Mouse (Mus musculus): ENCODE results near the gene Spx.

The Spx gene

DNA sequence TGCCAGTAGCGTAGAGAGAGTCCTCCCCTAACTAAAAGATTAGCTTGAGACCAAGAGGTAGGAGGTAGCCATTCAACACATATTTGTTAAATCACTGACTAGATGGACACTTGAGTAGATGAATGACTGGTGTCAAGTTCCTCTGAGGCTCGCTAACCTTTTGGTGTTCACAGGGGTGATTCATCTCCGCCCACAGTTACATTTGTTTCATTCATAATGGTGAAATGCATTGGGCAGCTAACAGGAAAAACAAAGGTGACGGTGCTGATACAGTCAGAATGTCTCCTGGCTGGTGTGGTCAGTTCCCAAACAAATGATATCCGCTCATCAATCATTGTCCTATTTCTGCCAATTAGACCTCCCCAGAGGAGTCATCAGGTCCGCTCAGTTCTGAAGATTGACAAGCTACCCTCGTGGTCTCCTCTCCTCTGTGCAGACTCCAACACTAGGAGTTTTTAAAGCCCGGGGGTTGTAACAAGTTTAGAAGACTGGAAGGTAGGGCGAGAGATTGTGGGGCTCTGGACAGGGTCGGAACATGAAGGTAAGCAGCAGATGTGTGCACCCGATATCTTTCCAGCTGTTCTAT, at the start of gene Spx:
TSS of gene Spx (plus strand) at position 536 of the 586 bp plus-strand sequence.
- DNase-seq (ENCODE audit: low read depth, low spot score): no peak

DNA sequence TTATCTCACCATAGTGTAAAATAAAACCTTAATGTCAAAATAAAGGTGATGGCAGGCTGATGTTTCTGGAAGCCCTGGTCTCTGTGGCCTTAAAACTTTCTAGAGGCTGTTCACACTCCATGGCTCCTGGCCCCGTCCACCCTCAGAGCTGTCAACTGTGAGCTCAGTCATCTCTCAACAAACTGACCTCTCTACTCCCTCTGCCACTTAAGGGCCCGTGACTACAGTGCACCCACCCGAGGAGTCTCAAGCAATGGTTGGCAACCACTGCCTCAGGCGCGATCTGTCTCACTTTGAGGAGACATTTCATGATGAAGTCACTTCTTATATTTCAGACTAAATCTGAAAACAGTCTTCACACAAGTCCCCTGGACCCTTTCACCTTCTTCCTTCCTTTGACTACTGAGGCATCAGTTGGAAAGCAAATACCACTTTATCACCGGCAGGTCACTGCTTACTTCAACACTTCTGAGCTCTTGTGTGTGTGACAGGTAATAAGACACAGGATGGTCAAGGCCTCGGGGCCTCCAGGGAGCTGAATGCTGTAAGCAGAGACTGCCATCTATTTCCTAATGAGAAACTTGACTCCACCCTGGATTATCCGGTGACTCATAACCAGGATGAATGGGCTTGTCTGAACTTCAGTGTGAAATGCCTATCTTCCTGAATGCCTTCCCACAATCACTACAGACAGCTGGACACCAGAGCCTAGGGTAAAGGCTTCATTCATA, 47.3 kb upstream of the Spx start:
- DNase-seq (ENCODE audit: low read depth, low spot score): no peak

DNA sequence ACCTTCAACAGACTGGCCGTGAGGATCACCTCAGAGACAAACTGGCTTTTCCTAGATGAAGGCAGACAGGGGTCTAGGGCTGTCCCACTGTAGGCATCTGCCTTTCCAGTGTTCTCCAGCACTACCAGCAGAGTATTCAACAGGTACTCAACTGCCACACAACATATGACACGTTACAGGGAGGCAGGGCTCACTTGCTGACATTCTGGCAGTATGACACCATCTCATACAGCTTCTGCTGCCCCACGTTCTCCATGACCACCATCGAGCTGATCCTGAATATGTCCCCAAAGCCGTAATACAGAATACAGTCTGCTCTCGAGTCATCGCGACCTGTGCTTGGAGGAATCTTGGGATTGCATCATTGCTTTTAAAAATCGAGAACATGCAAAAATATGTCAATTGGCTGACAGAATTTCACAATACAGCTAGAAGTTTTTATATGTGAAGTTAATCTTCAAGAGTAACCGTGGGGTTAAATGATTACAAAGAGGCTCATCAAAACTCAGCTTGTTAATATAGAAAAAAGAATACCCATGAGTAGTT, 46.7 kb upstream of the Spx start:
- DNase-seq (ENCODE audit: low read depth, low spot score): no peak

DNA sequence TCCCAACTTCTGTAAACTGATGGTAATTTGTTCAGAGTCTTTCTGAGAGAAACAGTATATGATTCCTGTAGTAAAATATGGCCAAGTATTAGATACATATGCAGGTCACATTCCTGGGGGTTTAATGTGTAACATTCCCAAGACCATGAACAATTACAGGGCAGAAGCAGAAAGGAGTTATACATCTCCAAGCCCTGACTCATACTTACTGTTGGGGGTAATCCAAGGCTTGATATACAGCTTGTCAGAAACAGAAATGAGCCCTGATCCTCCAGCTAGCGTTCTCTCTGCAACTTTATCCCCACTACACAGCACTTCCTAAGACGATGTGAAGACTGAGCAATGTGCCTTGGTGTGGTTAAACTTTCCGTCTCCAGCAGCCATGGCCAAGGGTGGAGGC, 45.7 kb upstream of the Spx start:
- no peak for DNase-seq (ENCODE audit: low read depth, low spot score)

DNA sequence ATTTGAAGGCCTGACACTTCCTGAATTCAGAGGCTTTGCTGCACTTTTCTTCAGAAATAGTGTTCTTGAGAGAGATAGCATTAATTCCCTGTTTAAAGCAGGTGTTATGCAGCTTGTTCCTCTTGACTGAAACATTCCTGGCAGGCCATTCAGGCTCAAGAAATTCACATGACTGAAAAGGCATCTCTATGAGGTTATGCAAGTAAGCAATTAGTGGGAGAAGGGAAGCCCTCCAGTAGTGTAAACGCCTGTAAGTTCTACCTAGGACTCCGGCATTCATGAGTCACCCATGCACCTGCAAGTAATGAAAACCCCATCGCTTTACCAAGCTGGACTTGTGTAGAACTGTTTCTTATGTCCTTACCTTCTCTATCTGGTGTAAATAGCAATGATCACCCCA, 43.7 kb upstream of the Spx start:
- no peak for DNase-seq (ENCODE audit: low read depth, low spot score)

DNA sequence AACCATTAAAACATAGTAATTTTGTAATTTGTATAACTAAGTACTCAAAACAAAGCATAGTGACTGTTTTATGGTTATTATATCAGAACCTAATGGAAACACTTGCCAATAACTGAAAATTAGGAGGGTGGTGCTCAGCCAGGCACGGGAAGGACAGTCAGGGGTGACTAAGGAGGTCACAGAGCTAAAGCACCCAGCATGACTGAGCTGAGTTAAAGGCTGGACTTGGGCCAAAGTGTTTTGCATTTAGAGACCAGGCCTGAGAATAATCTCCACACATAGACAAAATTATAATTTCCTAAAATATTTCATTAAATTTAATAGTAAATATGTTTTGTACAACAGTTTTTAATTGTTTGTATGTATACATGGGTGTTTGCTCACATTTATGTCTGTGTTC, 36.2 kb upstream of the Spx start:
- DNase-seq (ENCODE audit: low read depth, low spot score): no peak

DNA sequence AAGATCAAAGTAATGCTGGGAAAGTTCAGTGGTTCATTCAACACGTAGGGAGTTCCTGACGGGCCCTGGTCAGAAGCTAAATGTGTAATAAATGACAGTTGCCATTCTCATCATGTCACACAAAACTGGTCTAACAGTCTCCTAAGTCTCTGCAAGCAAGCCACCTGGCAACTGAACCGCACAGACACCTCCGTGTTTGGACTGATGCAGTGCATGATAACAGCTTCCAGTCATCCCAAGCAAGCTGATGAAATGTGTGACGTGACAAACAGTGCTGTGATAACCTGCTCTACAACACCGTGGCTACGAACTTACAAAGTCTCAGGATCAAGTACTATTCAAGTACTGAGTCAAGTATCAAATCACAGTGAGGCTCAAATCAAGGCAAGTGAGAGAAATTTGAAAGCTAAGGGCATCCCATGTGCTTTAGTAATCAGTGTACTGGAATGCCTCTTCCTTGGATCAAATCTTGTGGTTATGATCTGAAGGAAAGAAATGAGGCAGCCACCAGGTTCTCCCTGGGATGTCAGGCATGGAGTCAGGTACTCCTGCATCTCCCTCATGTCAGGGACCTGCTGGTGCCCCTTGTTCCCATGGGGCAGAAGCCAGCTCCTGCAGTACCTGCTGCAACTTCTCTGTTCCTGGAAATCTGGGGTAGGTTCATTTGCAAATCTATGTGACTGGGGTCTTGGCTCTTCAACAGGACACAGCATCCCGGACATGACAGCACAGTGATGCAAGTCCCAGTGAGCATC, 34.5 kb upstream of the Spx start:
- no peak for DNase-seq (ENCODE audit: low read depth, low spot score)

DNA sequence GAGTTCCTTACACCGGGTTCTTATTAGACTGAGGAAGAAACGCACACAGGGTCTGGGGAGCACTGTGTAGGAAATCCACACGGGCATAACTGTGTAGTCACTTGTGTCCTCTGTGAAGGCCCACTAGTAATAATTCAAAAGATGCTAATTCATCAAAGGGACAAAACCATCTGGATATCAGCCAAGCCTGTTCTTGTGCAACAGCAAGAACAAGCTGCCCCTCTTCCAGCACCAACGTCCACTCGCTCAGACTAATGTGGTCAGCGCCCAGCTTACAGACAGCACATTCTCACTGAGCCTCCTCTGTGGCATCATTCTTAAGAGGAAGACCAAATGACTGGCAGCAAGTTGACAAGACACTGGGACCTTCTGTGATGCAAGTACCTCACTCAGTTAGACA, 33.3 kb upstream of the Spx start:
- no peak for DNase-seq (ENCODE audit: low read depth, low spot score)

DNA sequence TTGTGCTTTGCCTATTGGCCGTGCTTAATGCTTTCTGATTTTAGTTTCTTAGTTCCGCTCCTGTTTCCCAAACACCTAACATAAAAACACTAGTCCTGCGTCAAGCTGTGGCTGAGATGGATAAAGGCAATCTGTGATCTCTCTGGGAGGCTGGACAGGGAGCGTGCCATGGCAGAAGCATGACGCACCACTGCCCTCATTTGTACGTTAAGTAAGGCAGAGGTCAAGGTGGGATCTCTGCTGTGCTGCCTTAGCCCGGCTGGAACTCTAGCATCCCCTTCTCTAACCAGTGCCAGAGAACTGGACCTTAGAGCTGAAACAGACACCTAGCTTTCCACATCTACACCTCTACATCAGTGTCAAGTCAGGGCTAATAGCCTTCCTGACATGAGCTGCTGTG, 31.6 kb upstream of the Spx start:
- DNase-seq (ENCODE audit: low read depth, low spot score): no peak

DNA sequence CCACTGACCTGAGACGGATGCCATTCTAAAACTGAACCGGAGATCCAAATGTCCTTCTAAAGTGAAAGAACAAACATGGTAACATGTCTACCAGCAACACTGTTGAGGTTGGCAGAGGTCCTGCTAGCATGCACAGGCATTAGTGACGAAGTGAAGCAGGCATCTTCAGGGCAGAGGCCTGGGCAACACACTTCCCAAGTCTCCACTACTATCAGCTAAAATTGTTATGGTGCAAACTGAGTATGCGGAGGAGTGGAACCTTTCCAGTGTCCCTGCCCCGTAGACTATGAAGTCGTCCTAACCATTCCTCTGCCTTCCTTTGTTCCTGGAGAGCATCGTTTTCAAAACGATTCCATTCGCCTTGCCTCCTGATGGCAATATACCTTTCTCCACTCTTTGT, 28.7 kb upstream of the Spx start:
- no peak for DNase-seq (ENCODE audit: low read depth, low spot score)

DNA sequence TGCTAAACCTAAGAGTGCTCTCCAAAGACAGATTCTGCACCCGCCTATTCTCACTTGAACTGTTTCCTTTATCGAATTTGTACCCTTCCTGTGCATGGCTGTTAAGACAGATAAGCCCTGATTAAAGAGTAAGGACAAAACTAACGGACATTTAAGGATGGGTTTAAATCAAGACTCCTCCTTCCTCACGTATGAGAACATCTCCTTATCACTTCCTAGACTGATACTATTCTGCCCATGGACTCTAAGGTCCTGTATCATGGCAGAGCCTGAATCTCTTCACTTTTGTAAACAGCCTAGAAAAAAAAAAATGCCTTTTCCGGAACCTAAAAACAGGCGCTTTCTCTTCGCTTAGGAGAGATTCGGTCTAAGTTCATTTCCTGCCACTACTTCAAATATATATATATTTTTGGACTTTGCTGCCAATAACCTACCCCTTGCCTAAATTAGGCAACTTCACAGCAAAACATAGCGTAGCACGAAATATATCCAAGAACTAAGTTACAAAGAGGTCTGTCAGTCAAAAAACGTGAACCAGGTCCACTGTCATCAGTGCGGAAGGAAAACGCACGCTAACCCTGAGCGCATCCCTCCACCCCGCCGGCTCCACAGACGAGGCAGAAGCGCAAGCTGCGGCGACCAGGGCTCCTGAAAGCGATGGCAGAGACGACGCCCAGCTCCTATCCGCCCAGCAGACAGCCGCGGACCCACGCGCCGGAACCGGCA, 26.8 kb upstream of the Spx start:
- DNase-seq (ENCODE audit: low read depth, low spot score): no peak

DNA sequence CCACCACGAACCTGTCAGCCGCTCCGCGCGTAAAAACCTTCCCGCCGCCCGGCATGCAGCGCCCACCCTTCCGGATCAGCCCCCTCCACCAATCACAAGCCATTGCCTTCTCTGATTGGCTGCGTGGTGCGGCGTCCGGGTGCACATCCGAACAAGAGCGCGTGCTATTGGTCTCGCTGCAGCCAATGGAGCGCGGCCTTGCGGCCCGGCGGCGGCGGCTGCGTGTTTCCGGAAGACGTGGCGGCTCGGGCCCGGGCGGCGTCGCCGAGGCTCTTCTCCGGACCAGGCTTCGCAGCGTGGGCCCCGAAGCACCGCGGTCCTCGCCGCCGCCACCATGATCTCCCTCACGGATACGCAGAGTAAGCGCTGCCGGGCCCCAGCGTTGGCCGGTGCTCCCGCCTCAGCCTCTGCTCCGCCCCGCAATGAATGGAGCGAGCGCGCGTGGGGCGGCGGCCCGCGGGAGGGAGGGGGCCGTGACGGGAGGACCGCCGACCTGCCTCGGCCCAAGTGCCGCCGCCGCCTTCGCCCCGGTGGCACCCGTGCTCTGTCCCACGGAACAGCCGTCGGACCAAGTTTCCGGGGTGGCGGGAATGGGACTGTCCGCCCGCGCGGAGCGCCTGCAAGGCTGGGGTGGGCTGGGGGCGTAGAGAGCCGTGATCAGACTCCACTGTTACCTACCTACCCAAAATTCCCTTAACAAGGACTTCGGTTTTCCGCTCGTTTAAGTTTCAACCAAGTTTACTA, 26.1 kb upstream of the Spx start, which contains the start of the genes Recql and Golt1b:
TSS of gene Recql (minus strand) at position 77 of the 744 bp plus-strand sequence.
TSS of gene Golt1b (plus strand) at position 211 of the 744 bp plus-strand sequence.
- DNase-seq (ENCODE audit: low read depth, low spot score): peak; percentile 91

DNA sequence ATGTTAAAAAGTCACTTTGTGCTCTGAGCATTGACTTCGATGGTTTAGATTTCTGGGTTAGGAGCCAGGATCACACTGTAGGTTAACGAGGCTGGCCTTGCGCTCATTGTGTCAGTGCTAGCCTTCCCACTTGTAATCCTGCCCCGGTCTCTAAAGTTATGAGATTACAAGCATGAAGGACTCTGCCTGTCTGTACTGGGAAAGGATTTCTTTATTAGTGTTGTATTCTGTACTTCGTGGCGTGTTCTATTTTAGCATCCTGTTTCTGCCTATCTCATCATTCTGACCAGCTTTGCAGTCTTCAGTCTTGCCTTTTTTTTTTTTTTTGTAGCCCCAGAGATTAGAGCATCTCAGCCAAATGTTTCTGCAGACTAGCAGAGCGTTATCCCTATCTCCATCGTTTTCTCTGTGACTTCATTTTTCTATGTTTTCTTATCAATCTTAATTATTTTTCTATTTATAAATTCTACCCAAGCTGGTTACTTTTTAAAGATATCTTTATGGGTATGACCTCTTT, 25.4 kb upstream of the Spx start:
- DNase-seq (ENCODE audit: low read depth, low spot score): no peak

DNA sequence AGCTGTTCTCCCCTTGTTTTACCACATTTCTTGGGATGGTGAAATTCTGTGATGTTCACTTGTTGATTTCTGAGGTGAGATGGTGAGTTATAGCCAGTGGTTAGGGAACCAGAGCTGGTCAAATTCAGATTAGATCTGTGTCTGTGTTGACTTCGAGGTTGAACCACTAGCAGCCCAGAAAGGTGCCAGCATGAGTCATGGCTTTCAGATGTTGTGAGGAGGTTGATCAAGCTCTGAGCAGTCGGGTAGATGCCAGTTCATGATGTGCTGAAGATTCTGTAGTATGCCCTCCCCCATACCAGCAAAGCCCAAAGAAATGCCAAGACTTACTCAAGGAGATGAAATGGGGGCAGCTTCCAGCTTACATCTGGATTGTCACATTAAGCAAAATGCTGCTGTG, 24.1 kb upstream of the Spx start:
- no peak for DNase-seq (ENCODE audit: low read depth, low spot score)

DNA sequence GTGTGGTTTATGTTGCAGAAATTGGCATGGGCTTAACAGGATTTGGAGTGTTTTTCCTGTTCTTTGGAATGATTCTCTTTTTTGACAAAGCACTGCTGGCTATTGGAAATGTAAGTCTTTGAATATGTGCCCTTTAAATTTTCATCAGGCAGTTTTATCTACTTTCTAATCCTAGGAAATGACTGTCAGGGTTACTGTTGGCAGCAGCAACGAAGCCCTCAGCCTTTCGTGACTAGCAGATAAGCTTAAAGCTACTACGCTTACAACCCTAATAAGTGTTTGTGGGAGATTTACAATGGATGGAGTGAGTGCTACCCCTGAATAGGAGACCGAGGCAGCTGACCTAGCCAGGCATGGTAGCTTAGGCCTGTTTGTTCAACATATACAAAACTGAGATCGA, 20.9 kb upstream of the Spx start:
- DNase-seq (ENCODE audit: low read depth, low spot score): no peak

DNA sequence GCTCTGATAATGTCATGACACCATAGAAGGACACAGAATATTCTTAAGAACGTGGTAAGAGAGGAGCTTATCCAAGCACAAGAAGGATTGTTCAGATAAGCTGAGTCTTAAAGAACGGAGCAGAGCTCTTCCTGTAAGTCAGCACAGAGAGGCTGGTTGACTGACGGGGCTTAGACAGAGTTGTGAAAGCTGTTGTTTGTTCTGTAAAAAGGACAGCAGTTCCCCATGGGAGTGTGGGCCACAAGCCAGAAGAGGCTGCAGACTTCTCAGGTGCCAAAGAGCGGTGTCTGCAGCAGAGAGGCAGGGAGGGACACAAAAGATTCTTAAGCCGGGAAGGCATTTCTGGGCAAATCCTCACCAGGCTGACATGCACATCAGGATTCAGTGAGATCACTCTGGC, 18.6 kb upstream of the Spx start:
- DNase-seq (ENCODE audit: low read depth, low spot score): no peak

DNA sequence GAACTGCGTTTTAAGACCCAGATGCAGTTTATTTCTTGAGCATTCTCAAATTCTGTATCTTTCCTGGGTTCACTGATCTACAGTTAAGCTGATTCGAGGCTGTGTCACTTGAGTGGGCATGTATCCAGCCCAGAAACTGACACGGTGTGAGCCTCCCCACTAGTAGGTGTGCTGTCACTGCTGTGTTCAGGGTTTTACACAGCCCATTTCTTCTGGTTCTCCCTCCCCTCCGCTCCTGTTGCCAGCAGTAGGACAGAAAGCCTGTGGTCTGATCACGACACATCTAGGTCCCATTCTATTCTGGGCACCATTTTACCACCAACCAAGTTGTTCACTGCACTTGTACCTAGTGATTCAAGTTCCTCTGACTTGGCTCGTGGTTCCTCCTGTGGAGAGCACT, 17.5 kb upstream of the Spx start:
- no peak for DNase-seq (ENCODE audit: low read depth, low spot score)

DNA sequence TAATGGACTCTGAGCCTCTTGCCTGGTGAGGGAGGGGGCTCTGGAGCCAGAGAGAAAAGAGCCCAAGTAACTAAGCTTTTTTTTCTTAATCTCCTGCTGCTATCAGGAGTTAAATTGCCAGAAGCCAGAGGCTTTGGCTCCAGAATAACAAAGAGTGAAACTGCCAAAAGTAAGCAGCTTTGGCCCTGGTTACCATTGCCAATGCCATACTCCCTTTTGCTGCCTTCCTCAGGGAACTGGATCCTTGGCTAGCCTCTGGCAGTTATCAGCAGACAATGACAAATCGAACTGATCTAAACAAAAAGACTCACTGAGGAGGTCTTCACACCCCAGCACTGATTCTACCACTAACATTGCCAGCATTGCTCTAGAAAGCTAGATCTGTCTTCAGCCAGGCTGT, 2.1 kb upstream of the Spx start:
- no peak for DNase-seq (ENCODE audit: low read depth, low spot score)

DNA sequence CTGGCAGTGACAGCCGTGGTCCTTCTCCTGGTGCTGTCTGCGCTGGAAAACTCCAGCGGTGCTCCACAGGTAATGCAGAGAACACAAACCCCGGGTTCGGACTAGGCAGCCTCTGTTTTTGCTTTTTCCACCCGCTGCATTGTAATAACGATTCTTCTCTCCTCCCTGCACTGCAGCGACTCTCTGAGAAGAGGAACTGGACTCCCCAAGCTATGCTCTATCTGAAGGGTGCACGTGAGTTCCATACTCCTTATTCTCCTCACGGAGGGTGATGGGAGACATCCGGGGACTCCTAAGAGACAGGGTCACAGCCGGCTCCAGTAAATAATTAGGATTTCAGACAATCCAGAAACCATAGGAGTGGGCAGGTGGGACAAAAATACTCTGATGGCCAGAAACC, 604 bp downstream of the Spx start:
- DNase-seq (ENCODE audit: low read depth, low spot score): no peak

DNA sequence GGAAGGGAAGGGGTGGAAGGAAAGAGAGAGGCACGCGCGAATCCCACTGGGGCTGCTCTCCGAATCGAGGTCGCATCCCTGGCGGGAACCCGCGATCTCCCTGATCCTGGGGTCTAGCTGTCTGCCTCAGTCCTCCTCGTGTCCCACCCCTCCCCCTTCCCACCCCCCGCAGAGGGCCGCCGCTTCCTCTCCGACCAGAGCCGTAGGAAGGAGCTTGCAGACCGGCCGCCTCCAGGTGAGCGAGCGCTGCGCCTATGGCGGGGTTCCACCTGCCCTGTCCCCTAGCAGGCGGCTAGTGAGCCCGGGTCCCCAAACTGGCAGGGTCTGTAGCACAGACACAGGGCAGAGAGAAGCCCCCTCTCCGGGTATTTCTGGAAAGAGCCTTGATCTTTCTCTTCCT, 1.4 kb downstream of the Spx start:
- DNase-seq (ENCODE audit: low read depth, low spot score): no peak

DNA sequence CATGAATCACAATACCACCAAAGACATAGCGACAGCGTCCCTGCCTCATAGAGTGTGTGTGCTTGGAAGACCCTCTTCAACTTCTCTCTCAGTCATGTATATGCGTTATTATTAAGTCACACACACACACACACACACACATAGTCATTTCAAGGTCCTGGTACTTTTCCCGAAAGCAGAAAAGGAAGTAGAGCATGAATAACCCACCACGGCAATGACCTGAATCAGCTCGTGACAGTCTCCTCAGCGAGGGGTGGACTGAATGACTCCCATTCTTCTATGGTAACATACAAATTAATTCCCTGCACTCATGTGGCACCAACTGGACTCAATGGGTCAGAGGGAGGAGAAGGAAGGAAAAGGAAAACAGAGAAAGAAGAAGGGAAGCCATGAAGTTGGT, 11.7 kb downstream of the Spx start:
- no peak for DNase-seq (ENCODE audit: low read depth, low spot score)

All from embryo, embryonic 11.5 days (tissue).